Mouse (Mus musculus): Measurements from ENCODE around the gene Cx3cr1. TPM values are rescaled to one million over a fixed set of nuclear protein-coding genes. Genes with fewer than 3 reads are reported as not detected.
A peak's percentile ranks its signal among the peaks of the same experiment; 100 is the strongest.

Gene Cx3cr1
- polyA plus RNA-seq, 2 experiments from 2014 or later: 0.43 TPM; not detected in 1

DNA sequence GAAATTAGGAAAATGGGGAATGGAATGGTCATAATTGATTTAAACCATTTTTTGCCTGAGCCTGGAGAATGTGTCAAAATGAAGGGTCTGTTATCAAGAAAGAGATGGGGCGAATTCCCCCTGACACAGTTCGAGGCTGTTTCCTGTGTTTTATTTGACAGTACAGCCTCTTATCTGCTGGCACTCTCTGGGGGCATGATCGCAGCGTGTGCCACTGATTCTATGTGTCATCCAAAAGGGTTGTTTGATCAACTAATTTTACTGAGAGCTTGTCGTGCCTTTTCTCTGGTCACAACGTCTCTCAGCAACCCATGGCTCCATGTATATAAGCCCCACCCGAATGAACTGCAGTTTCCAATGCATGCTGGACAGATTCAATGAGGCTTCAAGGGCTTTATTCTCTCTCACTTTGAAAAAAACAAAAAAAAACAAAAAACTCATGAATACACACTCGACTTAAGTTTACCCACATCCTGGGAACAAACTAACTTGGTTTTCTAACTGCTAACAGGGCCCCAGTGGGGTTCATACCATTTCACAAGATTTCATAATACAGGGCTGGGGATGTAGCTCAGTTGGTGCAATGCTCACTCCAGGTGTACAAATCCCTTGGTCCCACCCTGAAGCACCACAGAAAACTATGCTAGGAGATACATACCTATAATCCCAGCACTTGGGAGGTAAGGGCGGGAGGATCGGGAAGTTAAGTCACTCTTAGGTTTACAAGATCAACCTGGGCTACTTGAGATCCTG, 76.4 kb downstream of the Cx3cr1 start:
- peak; percentile 9 for ATAC-seq

DNA sequence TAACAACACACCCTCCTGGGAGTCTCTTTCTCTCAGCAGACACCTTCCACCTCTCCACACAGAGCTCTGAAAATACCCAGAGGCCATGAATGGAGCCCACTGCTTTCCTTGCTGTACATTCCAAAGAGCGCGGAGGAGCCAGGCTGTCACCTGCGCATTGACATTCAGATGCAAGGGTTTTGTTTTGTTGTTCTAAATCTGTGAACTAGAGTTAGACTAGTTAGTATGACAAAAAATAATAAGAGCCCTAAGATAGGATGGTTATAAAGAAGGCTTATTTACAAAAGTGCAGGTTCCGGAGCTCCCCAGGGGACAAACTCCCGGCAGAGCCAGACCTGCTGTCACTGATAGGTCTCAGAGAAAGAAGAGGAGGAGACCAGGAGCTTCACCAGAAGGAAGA, 78.4 kb downstream of the Cx3cr1 start:
- ATAC-seq: no peak

- ATAC-seq: peak; percentile 75
These were observed 81.4 kb downstream of the Cx3cr1 start for GRCm38 (mm10) chr9:119988304-119988703.

DNA sequence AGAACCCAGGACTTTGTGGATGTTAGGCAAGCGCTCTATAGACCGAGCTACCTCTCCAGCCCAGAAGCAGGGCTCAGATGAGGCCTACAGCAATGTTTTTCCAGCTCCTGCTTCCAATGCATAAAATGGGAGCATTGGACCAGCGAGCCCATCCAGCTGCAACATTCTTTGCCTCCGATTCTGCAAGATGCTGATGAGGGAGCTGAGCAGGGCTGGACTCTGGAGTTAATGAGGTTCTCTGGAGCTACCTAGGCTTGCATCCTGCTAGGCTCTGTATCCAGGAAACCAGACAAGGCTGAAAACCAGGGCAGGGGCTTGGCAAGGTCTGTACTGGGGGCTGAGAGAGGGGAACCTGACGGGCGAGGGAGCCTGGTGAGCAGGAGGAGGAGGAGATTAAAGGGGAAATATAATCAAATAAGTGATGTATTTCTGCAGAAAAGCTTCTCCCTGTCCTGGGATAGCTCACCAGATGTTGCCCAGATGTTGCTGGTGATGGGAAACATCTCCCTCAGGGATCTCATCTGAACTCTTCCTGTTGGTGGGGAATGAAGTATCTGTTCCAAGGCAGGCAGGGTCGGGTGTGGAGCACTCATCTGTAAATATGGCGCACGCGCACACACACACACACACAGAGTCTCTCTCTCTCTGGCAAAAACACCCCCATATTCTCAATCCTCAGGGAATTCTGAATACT, 83.7 kb downstream of the Cx3cr1 start:
- ATAC-seq: no peak

DNA sequence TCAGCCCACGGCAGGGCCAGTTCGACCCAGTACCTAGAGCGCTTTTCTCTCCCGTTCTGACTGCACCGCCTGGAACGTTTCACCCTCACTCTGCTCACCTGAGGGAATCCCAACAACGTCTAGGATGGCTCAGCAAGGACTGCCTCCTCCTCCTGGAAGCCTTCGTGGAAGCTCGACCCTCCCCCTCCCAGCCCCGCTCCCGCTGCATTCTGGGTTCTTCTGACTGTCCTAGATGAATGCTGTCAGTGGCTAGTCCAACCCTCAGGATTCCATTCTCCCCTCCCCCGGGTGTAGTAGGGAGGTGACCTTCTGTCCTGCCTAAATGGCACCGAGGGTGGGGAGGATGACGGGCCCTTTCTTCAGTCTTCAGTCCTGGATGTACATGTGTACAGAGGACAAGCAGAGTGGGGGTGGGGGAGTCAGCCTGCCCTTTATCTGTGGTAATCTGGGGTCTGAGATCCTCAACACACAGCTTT, 85.1 kb downstream of the Cx3cr1 start, which contains the start of gene Csrnp1:
Csrnp1 (minus strand) TSS at position 123 of the 476 bp plus-strand sequence.
- no peak for ATAC-seq

DNA sequence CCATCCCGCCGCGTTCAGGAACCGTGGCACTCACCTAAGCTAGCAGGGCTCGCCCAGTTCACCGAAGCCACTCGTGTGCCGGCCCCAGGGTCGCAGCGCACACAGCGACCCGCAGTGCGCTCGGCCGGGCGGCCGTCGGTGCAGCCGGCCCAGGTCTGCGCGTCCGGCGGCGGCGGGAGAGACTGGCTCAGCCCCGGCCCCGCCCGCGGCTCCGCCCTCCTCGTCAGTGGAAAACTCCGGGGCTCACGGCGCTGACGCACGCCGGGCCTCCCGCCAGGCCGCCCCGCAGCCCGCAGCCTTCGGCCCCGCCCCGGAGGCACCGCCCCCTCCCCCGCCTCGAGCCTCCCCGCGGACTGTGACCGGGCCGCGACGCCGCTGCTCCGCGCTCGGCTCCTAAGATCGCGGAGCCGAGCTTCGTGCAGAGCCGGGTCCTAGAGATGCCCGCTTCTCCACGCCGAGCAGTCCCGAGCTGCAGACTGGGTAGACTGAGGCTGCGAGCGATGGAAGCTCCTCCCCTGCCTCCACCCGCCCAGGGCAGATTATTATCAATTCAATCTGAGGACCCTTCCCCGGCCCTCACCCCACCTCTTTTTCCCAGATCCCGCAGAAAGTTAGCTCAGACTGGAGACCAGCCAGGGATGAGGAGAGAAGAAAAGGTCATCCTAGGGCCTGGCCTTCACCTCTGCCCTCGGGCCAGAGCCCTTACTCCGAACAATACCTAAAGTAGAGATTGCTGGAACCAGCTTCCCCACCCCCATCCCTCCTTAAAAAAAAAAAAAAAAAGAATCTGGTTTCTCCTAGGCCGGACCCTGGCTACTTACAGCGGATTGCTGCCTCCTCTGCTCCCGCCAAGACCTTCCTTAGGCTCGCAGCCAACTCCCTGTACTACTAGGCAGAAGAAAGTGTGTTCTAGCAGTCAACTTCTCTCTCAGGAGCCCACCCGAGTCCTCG, 85.8 kb downstream of the Cx3cr1 start:
- ATAC-seq: peak; percentile 29

- ATAC-seq: peak; percentile 22
These were observed 86.6 kb downstream of the Cx3cr1 start for GRCm38 (mm10) chr9:119982956-119983551.

DNA sequence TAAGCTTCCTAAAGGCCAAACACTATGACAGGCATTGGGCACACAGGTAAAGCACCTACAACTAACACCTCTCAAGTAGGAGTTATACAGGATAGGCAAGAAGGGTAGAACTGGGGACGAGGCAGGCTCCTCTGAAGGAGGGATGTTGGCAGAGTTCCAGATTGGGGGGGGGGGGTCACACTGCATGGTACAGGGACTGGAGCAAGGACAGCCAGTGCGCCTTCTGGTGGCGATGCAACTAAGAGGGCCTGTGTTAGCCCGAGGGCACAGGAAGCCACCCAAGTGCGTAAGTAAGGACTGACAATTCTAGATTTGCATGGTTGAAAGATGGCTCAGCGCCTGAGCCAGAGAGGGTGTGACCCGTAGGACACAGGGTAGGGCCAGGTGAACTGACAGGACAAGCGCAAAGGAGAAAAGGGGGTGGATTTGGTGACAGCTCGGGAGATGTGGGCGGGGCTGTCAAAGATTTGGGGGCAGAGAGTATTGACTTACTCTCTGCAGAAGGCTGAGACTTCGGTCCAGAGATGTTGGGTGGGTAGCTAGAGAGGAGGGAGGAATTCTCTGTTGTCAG, 87.4 kb downstream of the Cx3cr1 start:
- ATAC-seq: peak; percentile 43

DNA sequence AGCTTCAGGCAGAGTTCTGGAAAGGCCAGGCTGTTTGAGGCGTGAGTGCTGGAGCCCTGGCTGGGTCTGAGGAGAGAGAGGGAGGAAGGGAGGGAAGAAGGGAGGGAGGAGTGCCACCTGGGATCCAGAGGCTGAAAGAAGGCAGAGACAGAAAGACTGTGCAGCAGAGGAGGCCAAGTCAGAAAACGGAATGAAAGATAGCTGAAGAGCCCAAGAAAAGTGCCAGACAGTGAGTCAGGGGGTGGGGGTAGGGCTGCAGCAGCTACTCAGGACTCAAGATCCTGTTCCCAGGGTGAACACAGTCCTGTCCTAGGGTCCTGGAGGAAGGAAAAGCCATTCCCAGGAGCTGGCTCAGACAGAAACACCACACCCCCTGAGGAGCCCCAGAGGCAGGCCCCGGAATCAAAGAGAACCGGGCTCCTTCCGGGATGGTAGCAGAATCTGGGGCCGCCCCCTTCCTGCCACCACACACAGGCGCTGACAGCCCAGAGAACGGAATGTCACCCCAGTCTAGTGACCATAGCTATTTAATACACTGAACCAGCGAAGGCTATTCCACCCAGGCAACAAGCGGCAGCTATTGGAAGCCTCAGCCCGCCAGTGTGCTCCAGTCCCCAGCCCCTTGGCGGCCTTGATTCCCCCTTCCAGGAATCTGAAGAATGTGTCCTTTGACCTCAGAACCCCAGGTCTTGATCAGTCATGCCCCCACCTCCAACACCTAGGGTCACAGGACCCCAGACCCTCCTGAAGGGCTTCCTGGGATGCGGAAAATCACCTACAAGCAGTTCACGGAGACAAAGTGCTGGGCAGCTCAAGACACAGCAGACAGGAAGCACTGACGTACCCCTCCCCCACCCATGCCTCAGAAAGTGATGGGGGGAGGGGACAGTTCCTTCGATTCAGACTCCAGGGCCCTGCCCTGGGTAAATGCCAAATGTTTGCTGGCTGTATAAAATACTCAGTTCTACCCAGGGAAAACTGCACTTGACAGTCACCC, 88.2 kb downstream of the Cx3cr1 start:
- ATAC-seq: peak; percentile 44

GRCm38 (mm10) chr9:119980770-119981182, 88.9 kb downstream of the Cx3cr1 start:
- ATAC-seq: no peak

GRCm38 (mm10) chr9:119979749-119980148, 89.9 kb downstream of the Cx3cr1 start:
- no peak for ATAC-seq

- no peak for ATAC-seq
These were observed 90.8 kb downstream of the Cx3cr1 start for GRCm38 (mm10) chr9:119978811-119979441.

DNA sequence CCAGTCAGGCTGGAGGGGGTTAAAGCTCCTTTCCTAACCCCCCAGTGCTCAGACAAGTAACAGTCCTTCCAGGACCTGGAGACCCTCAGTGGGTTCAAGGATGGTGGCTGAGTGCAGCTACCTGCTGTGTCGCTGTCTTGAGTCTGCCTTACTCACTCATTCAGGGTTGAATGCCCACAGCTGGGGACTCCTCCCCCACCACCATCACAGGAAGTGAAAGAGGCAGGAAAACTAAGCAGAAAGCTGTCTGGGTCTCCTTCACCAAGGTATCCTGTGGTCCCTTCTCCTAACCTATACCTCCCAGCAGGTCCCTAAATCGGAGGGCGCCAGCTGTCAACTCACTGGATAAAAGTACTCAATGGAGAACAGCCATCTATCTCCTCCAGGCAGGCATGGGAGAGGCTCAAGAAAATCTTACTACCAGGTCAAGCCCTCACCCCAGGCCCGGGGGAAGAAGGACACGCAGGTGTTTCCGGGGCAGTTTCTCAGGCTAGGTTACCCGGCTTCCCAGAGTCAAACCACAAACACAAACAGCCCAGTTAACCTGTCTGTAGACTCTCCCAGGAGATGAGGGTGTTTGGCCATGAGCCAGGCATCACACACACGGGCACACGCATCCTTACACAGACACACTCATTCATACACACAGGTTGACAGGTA, 91.4 kb downstream of the Cx3cr1 start:
- peak; percentile 11 for ATAC-seq

DNA sequence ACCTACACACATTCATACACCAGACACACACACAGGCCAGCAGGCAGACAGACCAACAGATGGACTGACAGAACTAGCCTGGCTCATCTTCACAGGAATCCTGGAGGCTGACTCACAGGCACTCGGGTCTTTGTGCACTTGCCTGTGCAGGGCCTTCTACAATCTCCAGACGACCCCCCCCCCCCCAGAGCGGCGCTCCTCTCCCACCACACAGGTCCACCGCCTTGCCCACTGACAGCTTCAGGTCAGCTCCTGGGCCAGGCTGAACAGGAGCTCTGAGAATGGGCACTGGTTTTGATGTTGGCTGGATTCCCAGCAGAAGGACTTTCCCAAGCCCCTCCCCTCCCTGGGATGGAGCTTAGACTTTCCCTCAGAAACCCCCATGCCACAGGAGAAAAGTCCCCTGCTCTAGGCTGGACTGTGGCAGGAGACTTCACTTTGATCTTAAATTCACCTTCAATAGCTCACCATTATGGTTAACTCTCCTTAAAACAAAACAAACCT, 92.1 kb downstream of the Cx3cr1 start:
- no peak for ATAC-seq

- no peak for ATAC-seq
These were observed 92.7 kb downstream of the Cx3cr1 start for GRCm38 (mm10) chr9:119976704-119977556.

- ATAC-seq: no peak
These were observed 94.4 kb downstream of the Cx3cr1 start for GRCm38 (mm10) chr9:119975286-119975685.

DNA sequence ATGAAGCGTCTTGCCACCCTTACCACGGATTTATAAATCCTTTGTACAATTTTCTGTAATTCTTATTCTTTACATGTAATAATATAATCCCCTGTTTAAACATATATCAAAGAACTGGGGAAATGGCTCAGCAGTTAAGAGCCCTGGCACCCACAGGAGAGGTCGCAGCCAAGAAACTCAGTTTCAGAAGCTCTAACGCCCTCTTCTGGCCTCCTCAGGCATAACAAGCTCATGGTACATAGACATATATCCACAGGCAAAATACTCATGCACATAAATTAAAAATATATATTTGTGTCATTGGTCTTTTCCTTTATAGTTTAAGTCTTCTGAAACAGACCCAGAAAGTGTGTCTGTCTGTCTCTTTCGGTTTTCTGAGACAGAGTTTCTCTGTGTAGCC, 95.1 kb downstream of the Cx3cr1 start:
- no peak for ATAC-seq

DNA sequence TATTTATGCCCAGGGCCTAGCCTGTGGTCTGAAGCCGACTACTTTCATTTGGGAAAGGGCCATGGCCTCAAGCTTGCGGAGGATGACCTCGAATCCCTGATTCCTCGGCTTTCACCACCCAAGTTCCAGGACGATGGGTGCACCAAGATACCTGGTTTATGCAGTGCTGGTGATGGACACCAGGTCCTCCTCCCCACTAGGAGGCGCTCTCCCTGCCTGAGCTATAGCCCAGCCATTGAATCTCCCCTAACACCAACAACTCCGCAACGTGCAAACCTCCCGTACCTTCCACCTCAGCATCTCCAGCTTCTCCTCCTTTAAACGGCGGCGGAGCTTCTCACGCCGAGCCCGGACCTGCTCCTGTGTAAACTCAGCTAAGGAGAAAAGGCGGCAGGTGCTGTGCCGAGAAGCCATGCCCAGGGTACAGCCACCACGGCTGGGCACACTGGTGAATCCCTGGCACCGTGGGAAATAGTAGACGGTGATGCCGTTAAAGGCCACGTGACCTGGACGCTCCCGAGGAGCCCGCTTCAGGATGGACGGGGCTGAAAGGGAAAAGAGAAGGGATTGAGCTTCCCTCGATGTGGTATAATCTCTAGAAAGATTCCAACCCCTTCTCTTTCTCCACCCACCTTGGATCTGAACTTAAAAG, 95.7 kb downstream of the Cx3cr1 start:
- no peak for ATAC-seq
